Mouse (Mus musculus) stomach, embryonic 14.5 days (tissue): Measurements from ENCODE around the gene Pitpnb. TPM values are rescaled to one million over a fixed set of nuclear protein-coding genes. Genes with fewer than 3 reads are reported as not detected.
A peak's percentile ranks its signal among the peaks of the same experiment; 100 is the strongest.

ENCODE experiments used
- ATAC-seq: fragments of 200-750 bp; cut with Nextera tagmentation; 2 replicates; pipeline ENCODE4 v1.8.0; 2017; ENCODE audit warnings: low read depth, moderate TSS enrichment; ENCODE audit not compliant: insufficient number of reproducible peaks, insufficient read depth, low FRiP score
- H3K27ac ChIP-seq: fragments of 300-500 bp; sonication (generic); 2 replicates; pipeline ENCODE4 v1.5.1; 2014; ENCODE audit warnings: mild to moderate bottlenecking, low read length, moderate library complexity, mixed read lengths
- H3K27me3 ChIP-seq: fragments of 300-500 bp; sonication (generic); 2 replicates; pipeline ENCODE4 v1.6.1; 2014; ENCODE audit warnings: low read length, control low read depth, mixed read lengths; ENCODE audit not compliant: control insufficient read depth, insufficient read depth
- H3K36me3 ChIP-seq: fragments of 300-500 bp; sonication (generic); 2 replicates; pipeline ENCODE4 v1.6.1; 2014; ENCODE audit warnings: mild to moderate bottlenecking, control low read depth, low read length, moderate library complexity, mixed read lengths; ENCODE audit not compliant: control insufficient read depth, insufficient read depth
- H3K4me1 ChIP-seq: fragments of 300-500 bp; sonication (generic); 2 replicates; pipeline ENCODE4 v1.6.1; 2014; ENCODE audit warnings: low read length, control low read depth, mixed read lengths; ENCODE audit not compliant: control insufficient read depth, insufficient read depth
- H3K4me2 ChIP-seq: fragments of 300-500 bp; sonication (generic); replicated peaks from 2 replicates; pipeline ENCODE4 v1.6.1; 2014; ENCODE audit warnings: low read depth, low read length, control low read depth
- H3K4me3 ChIP-seq: fragments of 300-500 bp; sonication (generic); 2 replicates; pipeline ENCODE4 v1.5.1; 2014; ENCODE audit warnings: low read depth, low read length, control low read depth
- H3K9ac ChIP-seq: fragments of 300-500 bp; sonication (generic); replicated peaks from 2 replicates; pipeline ENCODE4 v1.6.1; 2014; ENCODE audit warnings: low read depth, mild to moderate bottlenecking, control low read depth, low read length, moderate library complexity, mixed read lengths
- H3K9me3 ChIP-seq: fragments of 300-500 bp; sonication (generic); 2 replicates; pipeline ENCODE4 v1.6.1; 2016; ENCODE audit warnings: low read depth, low read length, control low read depth; ENCODE audit not compliant: control insufficient read depth
- WGBS: fragments of 180-500 bp; shearing (Covaris S2); extraction: QIAGEN DNeasy Blood & Tissue Kit; methylation state at CpG from one replicate; pipeline ENCODE4 v1.1.7; 2014; 5-methylcytosine and 5-hydroxymethylcytosine counted together
- polyA plus RNA-seq: library from polyadenylated mRNA; unstranded; fragments of >200 nt; fragmentation: Nextera tagmentation; extraction: Ambion mirVana; gene quantifications from 2 replicates; pipeline ENCODE4 v1.2.1, GENCODE M21; 2014

Pitpnb gene
- polyA plus RNA-seq, 1 experiment from 2014 or later: 112 TPM

- Histone ChIP-seq H3K4me2 (no peak overlapping the region), H3K9me3 (no peaks in the 10 kb centered on the region), H3K4me3 (no peak overlapping the region), H3K4me1 (peaks cover 49% of the 10 kb centered on the region), H3K36me3 (no peaks in the 10 kb centered on the region), H3K9ac (no peak overlapping the region), H3K27me3 (no peaks in the 10 kb centered on the region), H3K27ac (no peak overlapping the region)
- WGBS: 30% methylated on average over 10 of the region's 10 CpGs
- ATAC-seq: no peak
These were observed 65.2 kb downstream of the Pitpnb start for GRCm38 (mm10) chr5:111395771-111396170.

DNA sequence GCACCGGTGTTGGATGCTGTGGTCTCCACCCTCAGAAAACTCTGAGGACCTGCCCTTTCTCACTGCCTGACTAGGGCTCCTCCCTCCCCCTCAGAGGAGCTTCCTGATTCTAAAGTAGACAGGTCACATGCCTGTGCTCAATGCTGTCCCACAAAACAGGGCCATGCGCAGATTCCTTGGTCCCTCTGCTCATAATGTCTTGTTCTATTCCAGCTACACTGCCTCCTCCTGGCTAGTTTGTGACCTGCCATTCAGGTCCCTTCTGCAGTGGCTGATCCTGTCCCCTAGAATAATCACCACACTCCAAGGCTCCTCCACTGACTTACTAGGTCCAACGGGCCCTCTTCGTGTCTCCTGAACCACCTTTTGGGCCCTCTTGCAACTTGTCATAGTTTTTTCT, 65.6 kb downstream of the Pitpnb start:
- no peak overlapping the region for H3K4me3 ChIP-seq
- H3K4me1 ChIP-seq: peaks cover 49% of the 10 kb centered on the region
- no peak overlapping the region for H3K4me2 ChIP-seq
- WGBS: 68% methylated on average over 4 of the region's 4 CpGs
- no peak overlapping the region for H3K27ac ChIP-seq
- H3K9ac ChIP-seq: no peak overlapping the region
- H3K9me3 ChIP-seq: no peaks in the 10 kb centered on the region
- H3K36me3 ChIP-seq: no peaks in the 10 kb centered on the region
- no peaks in the 10 kb centered on the region for H3K27me3 ChIP-seq
- ATAC-seq: no peak

- Histone ChIP-seq H3K4me3 (no peak overlapping the region), H3K27me3 (no peaks in the 10 kb centered on the region), H3K9me3 (no peaks in the 10 kb centered on the region), H3K36me3 (no peaks in the 10 kb centered on the region), H3K9ac (no peak overlapping the region), H3K4me1 (peaks cover 49% of the 10 kb centered on the region), H3K27ac (no peak overlapping the region), H3K4me2 (no peak overlapping the region)
- ATAC-seq: no peak
- WGBS: 68% methylated on average over 4 of the region's 4 CpGs
These were observed 67.9 kb downstream of the Pitpnb start for GRCm38 (mm10) chr5:111398471-111398870.

DNA sequence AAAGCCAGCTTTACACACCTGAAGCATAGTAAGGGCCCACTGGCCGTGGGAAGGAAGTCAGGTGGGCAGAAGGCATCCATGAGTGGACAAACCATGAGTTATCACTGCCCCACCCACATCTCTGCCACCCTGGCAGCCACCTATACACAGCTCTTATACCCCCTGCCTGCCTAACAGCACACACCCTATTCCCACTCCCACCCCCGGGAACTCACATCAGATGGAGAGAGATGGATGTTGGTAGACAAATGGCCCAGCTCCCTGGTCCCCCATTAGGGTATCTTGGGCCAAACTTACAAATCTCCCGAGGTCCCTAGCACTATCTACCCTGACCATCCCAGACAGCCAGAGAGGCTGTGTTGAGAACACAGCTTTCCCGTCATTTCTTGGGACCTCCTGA, 68.7 kb downstream of the Pitpnb start:
- no peaks in the 10 kb centered on the region for H3K36me3 ChIP-seq
- H3K4me1 ChIP-seq: peaks cover 41% of the 10 kb centered on the region; the same call in 1 of the 2 replicates

GRCm38 (mm10) chr5:111401879-111402650, 71.5 kb downstream of the Pitpnb start:
- no peak for ATAC-seq
- no peaks in the 10 kb centered on the region for H3K9me3 ChIP-seq
- no peaks in the 10 kb centered on the region for H3K36me3 ChIP-seq
- H3K4me3 ChIP-seq: no peak overlapping the region
- H3K4me2 ChIP-seq: no peak overlapping the region
- no peak overlapping the region for H3K27ac ChIP-seq
- H3K27me3 ChIP-seq: no peaks in the 10 kb centered on the region
- H3K9ac ChIP-seq: no peak overlapping the region
- 59% methylated on average over 19 of the region's 19 CpGs for WGBS
- peaks cover 15% of the 10 kb centered on the region; the same call in 1 of the 2 replicates for H3K4me1 ChIP-seq

More for the DNA sequence above, 68.7 kb downstream of the Pitpnb start:
- no peak for ATAC-seq
- no peaks in the 10 kb centered on the region for H3K27me3 ChIP-seq
- no peak overlapping the region for H3K9ac ChIP-seq
- H3K9me3 ChIP-seq: no peaks in the 10 kb centered on the region
- H3K4me3 ChIP-seq: no peak overlapping the region
- WGBS: 67% methylated on average over 4 of the region's 4 CpGs
- H3K4me2 ChIP-seq: no peak overlapping the region
- H3K27ac ChIP-seq: no peak overlapping the region

DNA sequence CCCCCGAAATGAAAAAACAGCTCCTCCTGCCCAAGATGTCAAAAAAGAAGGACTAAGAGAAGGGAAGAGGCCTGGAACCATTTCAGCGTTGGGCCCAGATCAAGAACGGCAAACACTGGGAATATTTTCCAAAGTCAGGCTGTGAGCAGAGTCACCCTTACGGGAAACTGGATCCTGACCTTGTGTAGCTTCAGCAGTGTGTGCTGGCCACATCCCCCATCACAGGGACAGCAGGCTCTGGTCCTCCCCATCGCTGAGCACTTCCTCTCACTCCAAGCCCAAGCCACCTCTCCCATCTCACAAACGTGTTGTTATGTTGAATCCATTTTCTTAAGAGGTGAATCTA, 72.1 kb downstream of the Pitpnb start:
- H3K4me1 ChIP-seq: peaks cover 13% of the 10 kb centered on the region; the same call in 1 of the 2 replicates
- H3K27me3 ChIP-seq: no peaks in the 10 kb centered on the region
- no peak overlapping the region for H3K9ac ChIP-seq
- no peak for ATAC-seq
- H3K4me2 ChIP-seq: no peak overlapping the region
- no peak overlapping the region for H3K4me3 ChIP-seq
- H3K36me3 ChIP-seq: no peaks in the 10 kb centered on the region
- no peak overlapping the region for H3K27ac ChIP-seq
- 83% methylated on average over 6 of the region's 6 CpGs for WGBS
- H3K9me3 ChIP-seq: no peaks in the 10 kb centered on the region

GRCm38 (mm10) chr5:111404721-111405120, 74.2 kb downstream of the Pitpnb start:
- H3K9ac ChIP-seq: no peak overlapping the region
- H3K4me1 ChIP-seq: peaks cover 22% of the 10 kb centered on the region; the same call in 1 of the 2 replicates
- no peaks in the 10 kb centered on the region for H3K9me3 ChIP-seq
- no peak overlapping the region for H3K4me2 ChIP-seq
- H3K27me3 ChIP-seq: no peaks in the 10 kb centered on the region
- WGBS: 69% methylated on average over 6 of the region's 6 CpGs
- no peak for ATAC-seq
- H3K4me3 ChIP-seq: no peak overlapping the region
- no peaks in the 10 kb centered on the region for H3K36me3 ChIP-seq
- no peak overlapping the region for H3K27ac ChIP-seq

DNA sequence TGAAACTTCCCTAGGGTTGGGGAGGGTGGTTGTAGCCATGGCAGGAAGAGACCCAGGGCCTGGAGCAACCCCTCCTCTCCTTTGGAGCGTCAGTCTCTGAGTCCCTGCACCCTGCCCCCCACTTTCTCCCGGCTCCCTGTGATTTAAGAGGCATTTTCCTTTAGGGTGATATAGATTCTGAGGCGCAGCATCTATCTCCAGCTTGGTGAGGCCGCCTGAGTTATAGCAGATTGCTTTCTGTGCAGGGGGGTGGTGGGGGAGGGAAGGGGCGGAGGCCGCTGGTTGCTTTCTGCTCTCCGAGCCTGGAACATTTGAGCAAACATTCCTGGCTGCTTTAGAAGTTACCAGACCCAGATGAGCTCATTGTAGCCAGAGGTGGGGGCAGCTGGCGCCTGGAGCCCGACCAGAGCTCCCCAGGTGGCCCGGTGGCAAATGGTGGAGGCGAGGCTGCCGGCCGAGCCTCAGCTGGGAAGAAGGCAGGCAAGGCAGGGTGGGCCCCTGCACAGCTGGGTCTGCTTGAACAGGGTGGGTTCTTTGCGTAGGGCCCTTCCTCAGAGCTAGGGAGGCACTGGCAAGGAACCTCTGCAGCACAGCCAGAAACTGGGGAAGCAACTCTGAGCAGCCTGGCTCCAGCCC, 78.0 kb downstream of the Pitpnb start:
- H3K36me3 ChIP-seq: no peaks in the 10 kb centered on the region
- H3K9ac ChIP-seq: no peak overlapping the region
- H3K9me3 ChIP-seq: no peaks in the 10 kb centered on the region
- H3K4me1 ChIP-seq: peaks cover 13% of the 10 kb centered on the region; the same call in 1 of the 2 replicates
- ATAC-seq: peak; percentile 77
- WGBS: 8% methylated on average over 14 of the region's 14 CpGs
- peak overlapping the region; percentile 70 for H3K27ac ChIP-seq
- peak overlapping the region; percentile 2; the same call in 1 of the 2 replicates for H3K4me2 ChIP-seq
- no peaks in the 10 kb centered on the region for H3K27me3 ChIP-seq
- no peak overlapping the region for H3K4me3 ChIP-seq
